ENCODE assay signal across 8 mouse cellular contexts in genomic region chr10:120552341-120553096, GRCm38 (mm10).
A peak's percentile ranks its signal among the peaks of the same experiment; 100 is the strongest.
DNase-seq lines count a peak whose midpoint lies in the region; ATAC-seq lines count a peak whose summit lies in the region.

No protein-coding gene starts in this region.

- no peaks in the 10 kb centered on the region for H3K9me3 ChIP-seq in heart, embryonic 14.5 days (ENCODE audit: control insufficient read depth, low read length)
- H3K9me3 ChIP-seq in midbrain, embryonic 10.5 days (replicated peaks), result no peaks in the 10 kb centered on the region
- H3K9me3 ChIP-seq in stomach, embryonic 16.5 days (replicated peaks; ENCODE audit: control insufficient read depth, low read length), result no peaks in the 10 kb centered on the region

- H3K27ac ChIP-seq in heart, embryonic 14.5 days (replicated peaks in 1 of 2; ENCODE audit: control insufficient read depth in 1 of 2, insufficient read depth in 1 of 2, low read depth in 2 of 2, low read length in 2 of 2), result no peak overlapping the region
- H3K27ac ChIP-seq in midbrain, embryonic 10.5 days (replicated peaks), result peak overlapping the region; percentile 91
- peak overlapping the region; percentile 73 for H3K27ac ChIP-seq in stomach, embryonic 16.5 days (ENCODE audit: low read length)

- H3K4me3 ChIP-seq in heart, embryonic 14.5 days (ENCODE audit: control insufficient read depth in 1 of 2, insufficient read depth in 1 of 2, low read depth in 1 of 2, low read length in 2 of 2), result peak overlapping the region; percentile 60 to 64
- peak overlapping the region; percentile 67 for H3K4me3 ChIP-seq in midbrain, embryonic 10.5 days
- H3K4me3 ChIP-seq in stomach, embryonic 16.5 days (replicated peaks; ENCODE audit: low read length), result peak overlapping the region; percentile 64

- under 1% methylated on average over 56 of the region's 56 CpGs for WGBS in heart, embryonic 14.5 days
- under 1% methylated on average over 56 of the region's 56 CpGs for WGBS in midbrain, embryonic 10.5 days
- WGBS in stomach, embryonic 16.5 days, result under 1% methylated on average over 56 of the region's 56 CpGs

- ATAC-seq in cerebellum, adult (ENCODE audit: insufficient number of reproducible peaks, low FRiP score, low TSS enrichment), result 0 out of 2 replicates have a peak, but pooled peaks have one; percentile 20
- peak; percentile 68 for ATAC-seq in heart, embryonic 14.5 days (ENCODE audit: insufficient number of reproducible peaks, insufficient read depth, low FRiP score, low read depth)
- ATAC-seq in stomach, embryonic 16.5 days (ENCODE audit: insufficient read depth, low FRiP score), result peak; percentile 78

- H3K36me3 ChIP-seq in heart, embryonic 14.5 days (ENCODE audit: control insufficient read depth, insufficient read depth, low read length), result no peaks in the 10 kb centered on the region
- no peaks in the 10 kb centered on the region for H3K36me3 ChIP-seq in midbrain, embryonic 10.5 days
- H3K36me3 ChIP-seq in stomach, embryonic 16.5 days (ENCODE audit: control insufficient read depth, insufficient read depth, low read length), result no peaks in the 10 kb centered on the region

- peak overlapping the region; percentile 68 for H3K9ac ChIP-seq in heart, embryonic 14.5 days (ENCODE audit: low read length)
- H3K9ac ChIP-seq in stomach, embryonic 16.5 days (ENCODE audit: low read length), result peak overlapping the region; percentile 85

- no peaks in the 10 kb centered on the region for H3K27me3 ChIP-seq in heart, embryonic 14.5 days (ENCODE audit: control insufficient read depth, insufficient read depth, low read length)
- H3K27me3 ChIP-seq in midbrain, embryonic 10.5 days (ENCODE audit: low read depth, poor library complexity, severe bottlenecking), result peaks cover 61% of the 10 kb centered on the region
- no peaks in the 10 kb centered on the region for H3K27me3 ChIP-seq in stomach, embryonic 16.5 days (ENCODE audit: control insufficient read depth, insufficient read depth, low read length)

- peaks cover 3 to 5% of the 10 kb centered on the region in 2 experiments; a peak in 1 of 4 replicates for H3K4me1 ChIP-seq in heart, embryonic 14.5 days (ENCODE audit: control insufficient read depth in 2 of 2, insufficient read depth in 2 of 2, low read length in 2 of 2)
- H3K4me1 ChIP-seq in midbrain, embryonic 10.5 days, result peaks cover 24% of the 10 kb centered on the region
- peaks cover 13% of the 10 kb centered on the region for H3K4me1 ChIP-seq in stomach, embryonic 16.5 days (ENCODE audit: control insufficient read depth, insufficient read depth, low read length)

- peak overlapping the region; percentile 100 for H3K4me2 ChIP-seq in heart, embryonic 14.5 days (ENCODE audit: low read length)
- H3K4me2 ChIP-seq in stomach, embryonic 16.5 days (ENCODE audit: low read depth, low read length), result peak overlapping the region; percentile 100

- no peak for DNase-seq in cerebellum, adult 8-10 months
- peak; percentile 1 to 20 for DNase-seq in urinary bladder, adult 18-20 months (ENCODE audit: low spot score in 2 of 2)
- DNase-seq in urinary bladder, postnatal 14 days (ENCODE audit: low spot score), result no peak
- peak; percentile 55 to 60 for DNase-seq in kidney, postnatal 4 days
- DNase-seq in midbrain, embryonic 10.5 days (ENCODE audit: low spot score), result peak; percentile 80

Comparison
In these comparisons a context has a peak if more than half of its experiments do, and no peak if none do; other contexts are left out.
1. DNase-seq: peak in urinary bladder, adult 18-20 months (2 of 2), kidney, postnatal 4 days (2 of 2) and midbrain, embryonic 10.5 days (single experiment); none in cerebellum, adult 8-10 months (single experiment) and urinary bladder, postnatal 14 days (single experiment).
2. ATAC-seq: peak in every context shown above with its lines; median percentile 78 in stomach, embryonic 16.5 days; 68 in heart, embryonic 14.5 days; 20 in cerebellum, adult.
3. H3K27ac ChIP-seq: peak in midbrain, embryonic 10.5 days (single experiment) and stomach, embryonic 16.5 days (single experiment); none in heart, embryonic 14.5 days (0 of 2).
4. Peak in every context shown above with its lines, with median percentiles within 50 percentile points of each other: H3K4me3 ChIP-seq.